Mouse (Mus musculus): ENCODE measurements around the gene Orai1. TPM values are rescaled to one million over a fixed set of nuclear protein-coding genes. Genes with fewer than 3 reads are reported as not detected.

Orai1 gene
- polyA plus RNA-seq, 1 experiment from 2014 or later, result 17.5 TPM

DNA sequence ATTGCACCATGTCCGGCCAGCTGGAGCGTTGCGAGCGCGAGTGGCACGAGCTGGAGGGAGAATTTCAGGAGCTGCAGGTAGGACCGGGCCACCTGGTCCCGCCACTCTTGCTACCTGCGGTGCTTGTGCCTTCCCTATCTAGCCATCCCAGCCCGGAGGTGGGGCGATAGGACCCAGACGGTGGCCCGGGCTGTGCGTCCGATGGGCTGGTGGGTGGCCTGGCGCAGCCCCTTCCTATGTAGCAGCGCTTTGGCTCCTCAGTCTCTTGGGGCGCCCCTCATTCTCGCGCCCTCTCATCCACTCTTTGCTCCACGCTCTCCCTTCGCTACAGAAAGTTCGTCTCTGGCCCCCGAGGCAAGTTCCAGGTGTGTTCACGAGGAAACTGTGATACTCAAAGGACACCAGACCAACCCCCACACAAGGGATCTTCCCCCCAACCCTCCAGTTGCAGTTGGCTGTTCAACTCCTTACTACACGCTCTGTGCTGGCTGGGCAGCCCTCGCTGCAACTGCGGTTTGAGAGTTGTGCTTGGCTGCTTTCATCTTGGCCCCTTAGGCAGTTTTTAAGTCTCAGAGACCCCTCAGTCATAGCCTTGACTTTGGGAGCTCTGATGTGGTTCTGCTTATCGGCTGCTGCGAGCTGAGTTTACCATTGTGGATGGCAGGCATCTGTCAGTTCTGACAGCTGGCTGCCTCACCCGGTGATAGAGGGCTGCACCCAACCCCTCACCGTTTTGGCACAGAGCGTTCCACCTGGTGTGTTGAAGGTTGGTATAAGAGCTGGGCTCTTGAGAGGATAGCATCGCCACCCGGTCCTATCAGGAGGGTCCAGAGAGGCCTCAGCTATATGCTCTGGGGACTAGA, 61.8 kb downstream of the Orai1 start:
- Histone ChIP-seq H3K9me3 (replicated peaks) (no peaks in the 10 kb centered on the region), H3K27ac (peak overlapping the region; percentile 82), H3K9ac (peak overlapping the region; percentile 63), H3K27me3 (no peaks in the 10 kb centered on the region), H3K4me2 (peak overlapping the region; percentile 92), H3K36me3 (no peaks in the 10 kb centered on the region), H3K4me3 (replicated peaks) (peak overlapping the region; percentile 73), H3K4me1 (peaks cover 37% of the 10 kb centered on the region)
- peak; percentile 86 for ATAC-seq (replicated peaks; ENCODE audit: low FRiP score)
- 2% methylated on average over 35 of the region's 35 CpGs for whole genome bisulfite sequencing

DNA sequence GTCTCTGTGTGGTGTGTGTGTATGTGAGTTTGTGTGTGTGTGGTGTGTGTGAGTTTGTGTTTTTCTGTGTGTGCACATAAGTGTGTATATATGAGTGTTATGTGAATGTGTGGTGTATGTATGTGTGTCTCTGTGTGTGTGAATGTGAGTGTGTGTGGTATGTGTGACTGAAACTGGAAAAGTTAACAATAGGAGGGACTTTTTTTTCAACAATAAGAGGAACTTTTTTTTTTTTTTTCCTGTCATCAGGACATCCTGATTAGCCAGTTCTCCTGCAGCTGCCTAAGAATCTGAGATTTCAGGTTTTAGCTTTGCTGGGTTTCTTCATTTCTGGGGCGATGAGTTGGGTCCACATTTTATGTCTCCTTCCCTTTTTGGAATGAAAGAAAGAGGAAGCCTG, 64.7 kb downstream of the Orai1 start:
- Histone ChIP-seq H3K4me1 (peaks cover 46% of the 10 kb centered on the region), H3K36me3 (no peaks in the 10 kb centered on the region), H3K9ac (no peak overlapping the region), H3K27ac (peak overlapping the region; percentile 85), H3K9me3 (replicated peaks) (no peaks in the 10 kb centered on the region), H3K4me2 (peak overlapping the region; percentile 26; the same call in 1 of the 2 replicates), H3K27me3 (no peaks in the 10 kb centered on the region), H3K4me3 (replicated peaks) (no peak overlapping the region)
- ATAC-seq (replicated peaks; ENCODE audit: low FRiP score), result no peak
- WGBS, result 38% methylated on average over 1 of the region's 1 CpGs

DNA sequence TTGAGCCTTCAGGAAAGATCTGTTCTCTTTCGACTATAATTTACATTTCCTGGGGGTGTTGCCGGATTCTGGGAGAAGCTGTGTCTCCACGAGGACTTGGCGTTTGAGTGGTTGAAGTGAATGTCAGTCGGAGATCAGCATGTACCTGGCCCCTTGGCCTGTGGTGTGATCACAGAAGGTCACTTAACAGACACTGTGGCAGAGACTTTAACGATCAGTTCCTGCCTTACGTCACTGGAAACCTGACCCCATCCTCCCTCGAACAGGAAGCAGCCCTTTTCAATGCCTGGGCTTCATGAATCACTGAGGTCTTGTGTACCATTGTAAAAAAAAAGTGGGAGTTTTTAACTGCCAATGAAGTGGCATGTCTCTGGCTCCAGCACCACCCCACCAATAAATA, 65.2 kb downstream of the Orai1 start:
- WGBS, result 12% methylated on average over 8 of the region's 8 CpGs
- H3K27ac ChIP-seq, result peak overlapping the region; percentile 85
- no peak overlapping the region for H3K9ac ChIP-seq
- H3K27me3 ChIP-seq, result no peaks in the 10 kb centered on the region
- H3K4me3 ChIP-seq (replicated peaks), result no peak overlapping the region
- H3K36me3 ChIP-seq, result no peaks in the 10 kb centered on the region
- H3K9me3 ChIP-seq (replicated peaks), result no peaks in the 10 kb centered on the region
- H3K4me2 ChIP-seq, result peak overlapping the region; percentile 26; the same call in 1 of the 2 replicates
- peaks cover 48% of the 10 kb centered on the region for H3K4me1 ChIP-seq
- no peak for ATAC-seq (replicated peaks; ENCODE audit: low FRiP score)

Other genes with a start within 250 kb of the Orai1 start
- 35.5 and 39.5 TPM in 2 replicates for gene Camkk2, start 235.7 kb upstream of the Orai1 start, polyA plus RNA-seq (2015; fragmentation: Nextera tagmentation; extraction: Ambion mirVana)
- gene Anapc5, start 193.7 kb upstream of the Orai1 start, polyA plus RNA-seq (2015; fragmentation: Nextera tagmentation; extraction: Ambion mirVana), result 420 and 439 TPM in 2 replicates
- 32.3 and 34.2 TPM in 2 replicates for gene Rnf34, start 165.0 kb upstream of the Orai1 start, polyA plus RNA-seq (2015; fragmentation: Nextera tagmentation; extraction: Ambion mirVana)
- 92.2 and 96.8 TPM in 2 replicates for gene Kdm2b, start 25.3 kb upstream of the Orai1 start, polyA plus RNA-seq (2015; fragmentation: Nextera tagmentation; extraction: Ambion mirVana)
- 0.26 TPM in 1 of 2 replicates, not detected in the other for gene Morn3, start 31.9 kb downstream of the Orai1 start, polyA plus RNA-seq (2015; fragmentation: Nextera tagmentation; extraction: Ambion mirVana)
- gene Tmem120b, start 53.3 kb downstream of the Orai1 start, polyA plus RNA-seq (2015; fragmentation: Nextera tagmentation; extraction: Ambion mirVana), result 15.3 and 19.2 TPM in 2 replicates
- gene Rhof, start 117.6 kb downstream of the Orai1 start, polyA plus RNA-seq (2015; fragmentation: Nextera tagmentation; extraction: Ambion mirVana), result 3.0 and 3.6 TPM in 2 replicates
- gene Setd1b, start 127.1 kb downstream of the Orai1 start, polyA plus RNA-seq (2015; fragmentation: Nextera tagmentation; extraction: Ambion mirVana), result 11.0 and 11.1 TPM in 2 replicates
- gene Psmd9, start 154.3 kb downstream of the Orai1 start, polyA plus RNA-seq (2015; fragmentation: Nextera tagmentation; extraction: Ambion mirVana), result 82.5 and 90.5 TPM in 2 replicates
- 0.99 and 1.5 TPM in 2 replicates for gene Hpd, start 167.7 kb downstream of the Orai1 start, polyA plus RNA-seq (2015; fragmentation: Nextera tagmentation; extraction: Ambion mirVana)
- 1.5 and 1.7 TPM in 2 replicates for gene Wdr66, start 237.0 kb downstream of the Orai1 start, polyA plus RNA-seq (2015; fragmentation: Nextera tagmentation; extraction: Ambion mirVana)

Measured in kidney, embryonic 15.5 days (tissue).